Mouse (Mus musculus): ENCODE data around the gene Ddx58. TPM values are rescaled to one million over a fixed set of nuclear protein-coding genes. Genes with fewer than 3 reads are reported as not detected.

The Ddx58 gene
- 3.5 and 4.3 TPM in 2 replicates for polyA plus RNA-seq (2015; fragmentation: Nextera tagmentation; extraction: Ambion mirVana)

GRCm38 (mm10) chr4:40239409-40240271, at the start of gene Ddx58:
TSS of gene Ddx58 (minus strand) at chr4:40239828.
- ATAC-seq (ENCODE audit: low FRiP score), result peak; percentile 54

DNA sequence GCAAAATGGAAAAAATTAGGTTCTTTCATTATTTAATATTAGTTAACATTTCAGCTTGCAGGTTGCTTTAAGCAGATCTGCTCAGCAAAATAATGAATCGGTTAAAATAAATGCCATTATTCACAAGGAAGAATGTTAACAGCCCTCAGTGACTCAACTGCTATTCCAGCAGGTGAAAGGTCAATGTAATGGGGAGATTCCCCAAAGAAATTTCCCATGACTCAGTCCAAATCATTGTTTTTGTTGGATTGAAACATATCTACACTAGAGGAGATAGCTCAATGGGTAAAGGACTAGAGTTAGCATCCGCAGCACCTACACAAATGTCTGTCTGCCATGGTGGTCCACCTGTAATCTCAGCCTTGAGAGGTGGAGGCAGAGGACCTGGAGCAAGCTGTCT, 49.4 kb upstream of the Ddx58 start:
- 88% methylated on average over 2 of the region's 2 CpGs for WGBS
- Histone ChIP-seq H3K36me3 (no peaks in the 10 kb centered on the region), H3K9me3 (peaks cover 4% of the 10 kb centered on the region; the same call in 1 of the 2 replicates), H3K4me2 (no peak overlapping the region), H3K27me3 (no peaks in the 10 kb centered on the region), H3K4me1 (replicated peaks) (no peaks in the 10 kb centered on the region), H3K27ac (no peak overlapping the region), H3K4me3 (no peak overlapping the region), H3K9ac (no peak overlapping the region)
- no peak for ATAC-seq (ENCODE audit: low FRiP score)

More at GRCm38 (mm10) chr4:40239409-40240271, at the start of gene Ddx58:
- H3K4me3 ChIP-seq, result peak within 1 kb of the TSS; percentile 45
- H3K36me3 ChIP-seq, result no peaks in the 10 kb centered on the region
- no peaks in the 10 kb centered on the region for H3K9me3 ChIP-seq
- peak within 1 kb of the TSS; percentile 68 for H3K9ac ChIP-seq
- no peaks in the 10 kb centered on the region for H3K27me3 ChIP-seq
- H3K27ac ChIP-seq, result peak within 1 kb of the TSS; percentile 23; the same call in 1 of the 2 replicates
- H3K4me1 ChIP-seq (replicated peaks), result peaks cover 15% of the 10 kb centered on the region
- peak within 1 kb of the TSS; percentile 77 for H3K4me2 ChIP-seq
- WGBS, result 4% methylated on average over 35 of the region's 35 CpGs

- Histone ChIP-seq H3K36me3 (no peaks in the 10 kb centered on the region), H3K27ac (no peak overlapping the region), H3K4me3 (no peak overlapping the region), H3K9ac (no peak overlapping the region), H3K4me1 (replicated peaks) (no peaks in the 10 kb centered on the region), H3K27me3 (no peaks in the 10 kb centered on the region), H3K9me3 (peaks cover 4% of the 10 kb centered on the region; the same call in 1 of the 2 replicates), H3K4me2 (no peak overlapping the region)
- 83% methylated on average over 6 of the region's 6 CpGs for WGBS
- no peak for ATAC-seq (ENCODE audit: low FRiP score)
Observed at GRCm38 (mm10) chr4:40287415-40287814, 47.8 kb upstream of the Ddx58 start.

DNA sequence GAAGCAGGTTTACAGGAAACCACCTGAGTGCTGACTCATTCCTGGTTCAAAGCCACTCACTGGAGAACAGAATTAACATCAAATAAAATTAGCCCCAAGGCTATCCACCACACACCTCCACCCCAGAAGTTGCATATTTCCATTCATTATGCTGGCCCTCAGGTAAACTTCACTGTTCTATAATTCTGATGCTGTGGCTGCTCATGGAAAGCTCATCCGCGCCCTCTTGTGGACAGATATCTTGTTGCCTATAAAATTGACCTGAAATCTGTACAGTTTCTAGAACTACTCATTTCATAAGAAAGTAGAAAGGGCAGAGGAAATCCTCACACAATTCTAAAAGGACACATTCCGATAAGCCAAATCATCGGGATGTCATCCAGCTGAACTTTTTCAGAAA, 46.0 kb upstream of the Ddx58 start:
- WGBS, result 22% methylated on average over 4 of the region's 4 CpGs

DNA sequence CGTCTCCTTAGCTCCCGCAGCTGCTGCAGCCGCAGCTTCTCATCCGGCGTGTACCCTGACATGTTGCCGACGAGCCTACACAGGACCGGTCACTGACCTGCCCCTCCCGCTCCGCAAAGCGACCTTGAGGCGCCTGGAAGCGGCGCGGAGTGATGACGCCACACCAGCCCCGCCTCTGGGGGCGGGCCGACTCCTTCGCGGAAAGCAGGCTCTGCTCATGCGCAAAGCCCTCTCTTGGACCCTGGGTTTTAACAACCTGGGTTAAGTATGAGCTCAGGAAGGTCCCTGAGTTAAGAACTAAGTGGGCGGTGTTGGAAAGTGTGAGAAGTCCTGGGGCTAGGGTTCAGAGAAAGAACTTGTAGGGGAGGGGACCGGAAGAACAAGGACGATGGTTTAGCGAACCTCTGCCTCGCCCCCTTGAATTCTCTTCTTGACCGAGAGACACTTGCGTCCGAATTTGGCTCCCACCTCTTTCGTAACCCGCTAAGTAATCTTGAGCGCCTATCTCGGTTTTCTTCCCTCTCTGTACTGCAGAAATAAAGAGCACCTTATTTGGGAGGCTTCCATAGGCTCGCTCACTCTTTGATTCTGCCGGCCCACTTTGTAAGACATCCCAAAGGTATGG, 39.8 kb upstream of the Ddx58 start, which contains the start of gene Ndufb6:
Gene Ndufb6, minus strand, starts transcription at position 146 of the 625 bp plus-strand sequence.
- peak; percentile 94 for ATAC-seq (ENCODE audit: low FRiP score)
- Histone ChIP-seq H3K9ac (peak within 1 kb of the TSS; percentile 92), H3K4me1 (replicated peaks) (peaks cover 13% of the 10 kb centered on the region), H3K27me3 (no peaks in the 10 kb centered on the region), H3K36me3 (peaks cover 19% of the 10 kb centered on the region), H3K4me2 (peak within 1 kb of the TSS; percentile 97), H3K9me3 (no peaks in the 10 kb centered on the region), H3K27ac (peak within 1 kb of the TSS; percentile 78), H3K4me3 (peak within 1 kb of the TSS; percentile 93)
- WGBS, result under 1% methylated on average over 36 of the region's 36 CpGs

More for the DNA sequence above, 46.0 kb upstream of the Ddx58 start:
- H3K4me3 ChIP-seq, result no peak overlapping the region
- H3K27me3 ChIP-seq, result no peaks in the 10 kb centered on the region
- H3K4me2 ChIP-seq, result no peak overlapping the region
- H3K4me1 ChIP-seq (replicated peaks), result no peaks in the 10 kb centered on the region
- no peak overlapping the region for H3K27ac ChIP-seq
- 0 out of 2 replicates have a peak, but pooled peaks have one; percentile 24 for ATAC-seq (ENCODE audit: low FRiP score)
- H3K9me3 ChIP-seq, result peaks cover 2% of the 10 kb centered on the region; the same call in 1 of the 2 replicates
- no peak overlapping the region for H3K9ac ChIP-seq
- H3K36me3 ChIP-seq, result no peaks in the 10 kb centered on the region

- Histone ChIP-seq H3K27me3 (no peaks in the 10 kb centered on the region), H3K4me3 (peak overlapping the region; percentile 93), H3K27ac (peak overlapping the region; percentile 61; the same call in 1 of the 2 replicates), H3K36me3 (peaks cover 19% of the 10 kb centered on the region), H3K4me1 (replicated peaks) (peaks cover 13% of the 10 kb centered on the region), H3K4me2 (peak overlapping the region; percentile 97), H3K9ac (peak overlapping the region; percentile 92), H3K9me3 (no peaks in the 10 kb centered on the region)
- ATAC-seq (ENCODE audit: low FRiP score), result peak; percentile 73
- WGBS, result under 1% methylated on average over 21 of the region's 21 CpGs
Observed at GRCm38 (mm10) chr4:40278880-40279275, 39.2 kb upstream of the Ddx58 start.

- peaks cover 13% of the 10 kb centered on the region for H3K36me3 ChIP-seq
- no peaks in the 10 kb centered on the region for H3K27me3 ChIP-seq
- no peaks in the 10 kb centered on the region for H3K9me3 ChIP-seq
- H3K4me2 ChIP-seq, result peak within 1 kb of the TSS; percentile 88
- peak within 1 kb of the TSS; percentile 89 for H3K9ac ChIP-seq
- peaks cover 36% of the 10 kb centered on the region for H3K4me1 ChIP-seq (replicated peaks)
- H3K4me3 ChIP-seq, result peak within 1 kb of the TSS; percentile 76
- peak within 1 kb of the TSS; percentile 97 for H3K27ac ChIP-seq
- peak; percentile 94 for ATAC-seq (ENCODE audit: low FRiP score)
- under 1% methylated on average over 38 of the region's 38 CpGs for WGBS
Observed at GRCm38 (mm10) chr4:40269430-40270032, 29.9 kb upstream of the Ddx58 start, which contains the start of the genes Smim27 and Topors. TSS of gene Smim27 (plus strand) at chr4:40269579. TSS of gene Topors (minus strand) at chr4:40269850.

DNA sequence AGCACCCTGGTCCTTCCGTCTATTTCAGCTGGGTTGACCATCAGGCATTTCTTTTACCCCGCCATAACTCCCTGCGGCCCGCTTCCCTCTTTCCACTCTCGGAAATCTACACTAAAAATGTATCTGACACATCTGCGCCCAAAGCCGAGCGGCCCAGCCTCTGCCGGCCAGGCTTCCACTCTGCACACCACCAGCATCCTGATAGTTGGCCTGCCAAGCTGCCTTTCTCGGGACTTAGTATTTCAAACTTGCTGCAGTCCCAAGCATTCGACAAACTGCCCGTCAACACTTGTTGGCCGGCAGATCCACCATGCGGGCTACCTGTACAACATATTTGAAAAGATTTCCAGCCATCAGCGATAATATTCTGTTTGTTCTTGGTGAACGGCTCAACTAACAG, 29.2 kb upstream of the Ddx58 start:
- no peaks in the 10 kb centered on the region for H3K9me3 ChIP-seq
- H3K4me3 ChIP-seq, result peak overlapping the region; percentile 76
- H3K9ac ChIP-seq, result peak overlapping the region; percentile 89
- H3K27me3 ChIP-seq, result no peaks in the 10 kb centered on the region
- WGBS, result under 1% methylated on average over 16 of the region's 16 CpGs
- peak; percentile 6 for ATAC-seq (ENCODE audit: low FRiP score)
- peak overlapping the region; percentile 88 for H3K4me2 ChIP-seq
- H3K4me1 ChIP-seq (replicated peaks), result peaks cover 36% of the 10 kb centered on the region
- H3K27ac ChIP-seq, result peak overlapping the region; percentile 97
- H3K36me3 ChIP-seq, result peaks cover 13% of the 10 kb centered on the region

DNA sequence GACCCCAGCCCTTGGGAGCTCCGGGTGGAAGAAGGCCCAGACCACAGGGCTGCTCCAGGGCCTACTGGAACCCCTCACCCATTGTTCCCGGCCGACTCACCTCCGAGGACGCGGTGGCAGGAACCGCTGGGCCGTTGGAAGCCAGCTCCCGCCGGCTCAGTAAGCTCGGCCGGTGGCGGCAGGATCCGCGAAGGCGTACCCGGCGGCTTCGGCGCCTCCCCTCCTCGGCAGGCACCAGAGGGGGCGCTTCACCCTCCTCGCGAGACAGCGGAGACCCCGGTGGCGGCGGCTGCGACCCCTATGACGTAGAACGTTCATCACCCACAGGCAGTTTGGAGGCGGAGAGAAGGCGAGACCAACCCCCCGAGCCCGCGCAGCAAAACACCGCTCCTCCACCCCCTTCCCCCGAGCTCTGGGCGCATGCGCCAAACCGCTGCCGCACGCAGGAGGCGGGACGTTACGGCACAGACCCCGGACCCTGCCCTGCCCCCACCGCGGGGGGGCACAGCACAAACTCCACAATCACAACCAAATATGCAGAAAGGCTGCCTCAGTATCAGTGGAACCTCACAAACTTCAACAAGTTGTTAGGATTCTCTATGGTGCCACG, 28.7 kb upstream of the Ddx58 start:
- peak overlapping the region; percentile 97 for H3K27ac ChIP-seq
- WGBS, result under 1% methylated on average over 41 of the region's 50 CpGs
- ATAC-seq (ENCODE audit: low FRiP score), result peak; percentile 84
- H3K4me1 ChIP-seq (replicated peaks), result peaks cover 36% of the 10 kb centered on the region
- peaks cover 13% of the 10 kb centered on the region for H3K36me3 ChIP-seq
- no peaks in the 10 kb centered on the region for H3K9me3 ChIP-seq
- peak overlapping the region; percentile 89 for H3K9ac ChIP-seq
- H3K4me3 ChIP-seq, result peak overlapping the region; percentile 76
- H3K27me3 ChIP-seq, result no peaks in the 10 kb centered on the region
- H3K4me2 ChIP-seq, result peak overlapping the region; percentile 88

GRCm38 (mm10) chr4:40267681-40268080, 28.1 kb upstream of the Ddx58 start:
- H3K27me3 ChIP-seq, result no peaks in the 10 kb centered on the region
- peak overlapping the region; percentile 89 for H3K9ac ChIP-seq
- H3K4me3 ChIP-seq, result peak overlapping the region; percentile 76
- peak overlapping the region; percentile 97 for H3K27ac ChIP-seq
- H3K4me1 ChIP-seq (replicated peaks), result peaks cover 36% of the 10 kb centered on the region
- 78% methylated on average over 7 of the region's 7 CpGs for WGBS
- peak overlapping the region; percentile 88 for H3K4me2 ChIP-seq
- no peaks in the 10 kb centered on the region for H3K9me3 ChIP-seq
- peak; percentile 3; the same call in 1 of the 2 replicates for ATAC-seq (ENCODE audit: low FRiP score)
- peaks cover 15% of the 10 kb centered on the region for H3K36me3 ChIP-seq

- no peak overlapping the region for H3K4me2 ChIP-seq
- no peak overlapping the region for H3K4me3 ChIP-seq
- peaks cover 30% of the 10 kb centered on the region for H3K4me1 ChIP-seq (replicated peaks)
- H3K27ac ChIP-seq, result no peak overlapping the region
- H3K9me3 ChIP-seq, result no peaks in the 10 kb centered on the region
- H3K36me3 ChIP-seq, result peaks cover 39% of the 10 kb centered on the region
- no peak overlapping the region for H3K9ac ChIP-seq
- 88% methylated on average over 1 of the region's 1 CpGs for WGBS
- ATAC-seq (ENCODE audit: low FRiP score), result no peak
- no peaks in the 10 kb centered on the region for H3K27me3 ChIP-seq
Observed at GRCm38 (mm10) chr4:40264321-40264720, 24.7 kb upstream of the Ddx58 start.

Measured in hindbrain, embryonic 13.5 days (tissue).